Mouse (Mus musculus) small intestine, adult 2 months (tissue): ENCODE results near the gene Camta1. TPM values are rescaled to one million over a fixed set of nuclear protein-coding genes. Genes with fewer than 3 reads are reported as not detected.

Source experiments
- H3K27ac ChIP-seq: fragments of 200-500 bp; 2 replicates; pipeline ENCODE4 v1.5.1; 2012; ENCODE audit warnings: low read depth, low read length, control low read depth, inconsistent platforms; ENCODE audit not compliant: insufficient read depth
- H3K27me3 ChIP-seq: fragments of 200-500 bp; 2 replicates; pipeline ENCODE4 v1.6.1; 2012; ENCODE audit warnings: mild to moderate bottlenecking, moderate library complexity, low read length, inconsistent platforms; ENCODE audit not compliant: control insufficient read depth, insufficient read depth
- H3K36me3 ChIP-seq: fragments of 200-500 bp; 2 replicates; pipeline ENCODE4 v1.6.1; 2012; ENCODE audit warnings: mild to moderate bottlenecking, low read length, control low read depth, inconsistent platforms; ENCODE audit not compliant: control insufficient read depth, insufficient read depth
- H3K4me1 ChIP-seq: fragments of 200-500 bp; 2 replicates; pipeline ENCODE4 v1.6.1; 2012; ENCODE audit warnings: low read length, inconsistent platforms, mixed read lengths; ENCODE audit not compliant: control insufficient read depth, insufficient read depth, insufficient read length
- H3K4me3 ChIP-seq: fragments of 200-500 bp; 2 replicates; pipeline ENCODE4 v1.5.1; 2012; ENCODE audit warnings: low read depth, mild to moderate bottlenecking, control low read depth, inconsistent platforms, low read length, moderate library complexity
- CTCF ChIP-seq: fragments of 200-500 bp; IDR thresholded peaks from 2 replicates; pipeline ENCODE4 v1.5.1; 2012; ENCODE audit warnings: low read depth, mild to moderate bottlenecking, control low read depth, inconsistent platforms, low read length, moderate library complexity, mixed read lengths; ENCODE audit not compliant: insufficient replicate concordance, insufficient read length; ENCODE audit errors: extremely low read depth
- POLR2A ChIP-seq: fragments of 200-500 bp; IDR thresholded peaks from 2 replicates; pipeline ENCODE4 v1.6.1; 2012; ENCODE audit warnings: low read depth, mild to moderate bottlenecking, control low read depth, inconsistent platforms, low read length, moderate library complexity
- WGBS: fragments of 180-500 bp; shearing (Covaris S2); methylation state at CpG from one replicate; pipeline ENCODE4 v1.1.7; 2018; 5-methylcytosine and 5-hydroxymethylcytosine counted together
- polyA plus RNA-seq: library from polyadenylated mRNA; depleted of rRNA; stranded (reverse); fragments of >200 nt; gene quantifications from 2 replicates; pipeline ENCODE4 v1.2.3, GENCODE M21; 2012

The Camta1 gene
- polyA plus RNA-seq, 1 experiment: 2.2 TPM

- H3K27me3 ChIP-seq: peaks cover 14% of the 10 kb centered on the region
- TF ChIP-seq CTCF (no peak), POLR2A (no peak)
- H3K4me1 ChIP-seq: no peaks in the 10 kb centered on the region; the same call in 1 of the 2 replicates
- H3K27ac ChIP-seq: no peak overlapping the region
- no peak overlapping the region for H3K4me3 ChIP-seq
- no peaks in the 10 kb centered on the region for H3K36me3 ChIP-seq
- 11% methylated on average over 20 of the region's 20 CpGs for WGBS
Observed at GRCm38 (mm10) chr4:151140368-151140982, 721.2 kb downstream of the Camta1 start.

- 11% methylated on average over 20 of the region's 20 CpGs for WGBS
- no peak for TF ChIP-seq POLR2A
- TF ChIP-seq CTCF: peak; percentile 80; the same call in 1 of the 2 replicates
- no peaks in the 10 kb centered on the region; the same call in 1 of the 2 replicates for H3K4me1 ChIP-seq
- peaks cover 14% of the 10 kb centered on the region for H3K27me3 ChIP-seq
- H3K4me3 ChIP-seq: no peak overlapping the region
- no peaks in the 10 kb centered on the region for H3K36me3 ChIP-seq
- no peak overlapping the region for H3K27ac ChIP-seq
Observed at GRCm38 (mm10) chr4:151139053-151139840, 722.4 kb downstream of the Camta1 start.

- Histone ChIP-seq H3K27ac (no peak overlapping the region), H3K27me3 (peaks cover 14% of the 10 kb centered on the region), H3K4me1 (no peaks in the 10 kb centered on the region; the same call in 1 of the 2 replicates), H3K36me3 (no peaks in the 10 kb centered on the region), H3K4me3 (no peak overlapping the region)
- no peak for TF ChIP-seq CTCF
- TF ChIP-seq POLR2A: no peak
- 19% methylated on average over 2 of the region's 2 CpGs for WGBS
Observed at GRCm38 (mm10) chr4:151138586-151138985, 723.1 kb downstream of the Camta1 start.

GRCm38 (mm10) chr4:151138135-151138534, 723.5 kb downstream of the Camta1 start:
- Histone ChIP-seq H3K27me3 (peaks cover 14% of the 10 kb centered on the region), H3K4me3 (no peak overlapping the region), H3K36me3 (no peaks in the 10 kb centered on the region), H3K27ac (no peak overlapping the region), H3K4me1 (no peaks in the 10 kb centered on the region; the same call in 1 of the 2 replicates)
- WGBS: 10% methylated on average over 10 of the region's 10 CpGs
- no peak for TF ChIP-seq POLR2A

- TF ChIP-seq POLR2A: no peak
- TF ChIP-seq CTCF: no peak
- Histone ChIP-seq H3K4me3 (no peak overlapping the region), H3K27ac (no peak overlapping the region), H3K36me3 (no peaks in the 10 kb centered on the region), H3K4me1 (no peaks in the 10 kb centered on the region; the same call in 1 of the 2 replicates), H3K27me3 (peaks cover 14% of the 10 kb centered on the region)
- WGBS: 56% methylated on average over 5 of the region's 5 CpGs
Observed at GRCm38 (mm10) chr4:151137701-151138100, 724.0 kb downstream of the Camta1 start.

GRCm38 (mm10) chr4:151135491-151135890, 726.2 kb downstream of the Camta1 start:
- Histone ChIP-seq H3K36me3 (no peaks in the 10 kb centered on the region), H3K4me3 (no peak overlapping the region), H3K27me3 (peaks cover 13% of the 10 kb centered on the region), H3K27ac (no peak overlapping the region), H3K4me1 (no peaks in the 10 kb centered on the region; the same call in 1 of the 2 replicates)
- TF ChIP-seq CTCF: no peak
- TF ChIP-seq POLR2A: no peak
- WGBS: 69% methylated on average over 8 of the region's 8 CpGs

- Histone ChIP-seq H3K27ac (no peak overlapping the region), H3K27me3 (peaks cover 11% of the 10 kb centered on the region; the same call in 1 of the 2 replicates), H3K4me1 (no peaks in the 10 kb centered on the region; the same call in 1 of the 2 replicates), H3K4me3 (no peak overlapping the region), H3K36me3 (no peaks in the 10 kb centered on the region)
- TF ChIP-seq CTCF: no peak
- no peak for TF ChIP-seq POLR2A
- WGBS: 25% methylated on average over 4 of the region's 4 CpGs
Observed at GRCm38 (mm10) chr4:151133760-151134159, 727.9 kb downstream of the Camta1 start.
